Mouse (Mus musculus) limb, embryonic 11.5 days (tissue): Measurements from ENCODE around the gene N4bp3. TPM values are rescaled to one million over a fixed set of nuclear protein-coding genes. Genes with fewer than 3 reads are reported as not detected.

Source experiments
- ATAC-seq: fragments of 200-750 bp; cut with Nextera tagmentation; 2 replicates; pipeline ENCODE4 v1.8.0; 2017; ENCODE audit warnings: low read depth; ENCODE audit not compliant: insufficient number of reproducible peaks, low FRiP score, low TSS enrichment
- DNase-seq: peaks from one replicate; pipeline ENCODE4 v3.0.0-alpha.2; 2015; ENCODE audit warnings: low spot score
- H3K27ac ChIP-seq: fragments of 300-500 bp; sonication (generic); replicated peaks from 2 replicates; pipeline ENCODE4 v1.5.1; 2014; ENCODE audit warnings: low read depth, mild to moderate bottlenecking, low read length
- H3K27me3 ChIP-seq: fragments of 300-500 bp; sonication (generic); 2 replicates; pipeline ENCODE4 v1.6.1; 2014; ENCODE audit warnings: mild to moderate bottlenecking, low read length, mixed read lengths; ENCODE audit not compliant: control insufficient read depth, insufficient read depth
- H3K36me3 ChIP-seq: fragments of 300-500 bp; sonication (generic); 2 replicates; pipeline ENCODE4 v1.6.1; 2014; ENCODE audit warnings: mild to moderate bottlenecking, low read length, moderate library complexity, mixed read lengths; ENCODE audit not compliant: control insufficient read depth, insufficient read depth
- H3K4me1 ChIP-seq: fragments of 300-500 bp; sonication (generic); 2 replicates; pipeline ENCODE4 v1.6.1; 2014; ENCODE audit warnings: low read length, mixed read lengths; ENCODE audit not compliant: control insufficient read depth, insufficient read depth
- H3K4me2 ChIP-seq: fragments of 300-500 bp; sonication (generic); 2 replicates; pipeline ENCODE4 v1.6.1; 2014; ENCODE audit warnings: low read depth, mild to moderate bottlenecking, moderate library complexity; ENCODE audit not compliant: severe bottlenecking
- H3K4me3 ChIP-seq: fragments of 300-500 bp; sonication (generic); 2 replicates; pipeline ENCODE4 v1.5.1; 2014; ENCODE audit warnings: low read depth, low read length
- H3K9ac ChIP-seq: fragments of 300-500 bp; sonication (generic); 2 replicates; pipeline ENCODE4 v1.6.1; 2014; ENCODE audit warnings: mild to moderate bottlenecking, low read length
- H3K9me3 ChIP-seq: fragments of 300-500 bp; sonication (generic); 2 replicates; pipeline ENCODE4 v1.6.1; 2016; ENCODE audit warnings: low read length; ENCODE audit not compliant: control insufficient read depth
- WGBS: fragments of 180-500 bp; shearing (Covaris S2); extraction: QIAGEN DNeasy Blood & Tissue Kit; methylation state at CpG from one replicate; pipeline ENCODE4 v1.1.7; 2014; 5-methylcytosine and 5-hydroxymethylcytosine counted together
- polyA plus RNA-seq: library from polyadenylated mRNA; unstranded; fragments of >200 nt; fragmentation: Nextera tagmentation; extraction: Ambion mirVana; gene quantifications from 2 replicates; pipeline ENCODE4 v1.2.1, GENCODE M21; 2014

N4bp3 gene
- polyA plus RNA-seq, 1 experiment from 2014 or later: 14.3 TPM

GRCm38 (mm10) chr11:51594715-51595350 lies 55.8 kb downstream of the N4bp3 start:
- Histone ChIP-seq H3K9me3 (no peaks in the 10 kb centered on the region), H3K4me3 (no peak overlapping the region), H3K27me3 (no peaks in the 10 kb centered on the region), H3K36me3 (peaks cover 49% of the 10 kb centered on the region), H3K9ac (no peak overlapping the region), H3K27ac (no peak overlapping the region), H3K4me1 (no peaks in the 10 kb centered on the region), H3K4me2 (no peak overlapping the region)
- 85% methylated on average over 3 of the region's 3 CpGs for WGBS
- ATAC-seq (no peak), DNase-seq (no peak)

GRCm38 (mm10) chr11:51593849-51594248 lies 56.8 kb downstream of the N4bp3 start:
- H3K4me2 ChIP-seq: no peak overlapping the region
- no peaks in the 10 kb centered on the region for H3K27me3 ChIP-seq
- WGBS: 92% methylated on average over 6 of the region's 6 CpGs
- DNase-seq (no peak), ATAC-seq (no peak)
- H3K4me1 ChIP-seq: no peaks in the 10 kb centered on the region
- no peaks in the 10 kb centered on the region for H3K9me3 ChIP-seq
- no peak overlapping the region for H3K4me3 ChIP-seq
- H3K36me3 ChIP-seq: peaks cover 47% of the 10 kb centered on the region
- H3K9ac ChIP-seq: no peak overlapping the region
- H3K27ac ChIP-seq: no peak overlapping the region

GRCm38 (mm10) chr11:51593368-51593767 lies 57.3 kb downstream of the N4bp3 start:
- H3K27me3 ChIP-seq: no peaks in the 10 kb centered on the region
- H3K4me1 ChIP-seq: no peaks in the 10 kb centered on the region
- no peak for DNase-seq
- H3K4me2 ChIP-seq: no peak overlapping the region
- no peak overlapping the region for H3K4me3 ChIP-seq
- H3K9ac ChIP-seq: no peak overlapping the region
- no peaks in the 10 kb centered on the region for H3K9me3 ChIP-seq
- WGBS: 96% methylated on average over 4 of the region's 4 CpGs
- peaks cover 46% of the 10 kb centered on the region for H3K36me3 ChIP-seq
- H3K27ac ChIP-seq: no peak overlapping the region
- no peak for ATAC-seq

Other genes with a start within 250 kb of the N4bp3 start
- gene Phykpl, start 66.1 kb downstream of the N4bp3 start, polyA plus RNA-seq: 11.0 and 12.5 TPM in 2 replicates
- 796 and 869 TPM in 2 replicates for gene Hnrnpab, start 44.0 kb downstream of the N4bp3 start, polyA plus RNA-seq
- 180 and 181 TPM in 2 replicates for gene Nhp2, start 31.1 kb downstream of the N4bp3 start, polyA plus RNA-seq
- 38.1 and 40.8 TPM in 2 replicates for gene Rmnd5b, start 14.9 kb downstream of the N4bp3 start, polyA plus RNA-seq
- gene D930048N14Rik, start 112 bp upstream of the N4bp3 start, polyA plus RNA-seq: 2.4 and 2.5 TPM in 2 replicates
- gene 0610009B22Rik, start 38.0 kb upstream of the N4bp3 start, polyA plus RNA-seq: 89.1 and 95.4 TPM in 2 replicates
- gene Sec24a, start 112.8 kb upstream of the N4bp3 start, polyA plus RNA-seq: 11.4 and 13.6 TPM in 2 replicates
- 89.5 and 90.5 TPM in 2 replicates for gene Sar1b, start 112.8 kb upstream of the N4bp3 start, polyA plus RNA-seq
- gene Jade2, start 206.8 kb upstream of the N4bp3 start, polyA plus RNA-seq: 0.28 and 0.44 TPM in 2 replicates